Mouse (Mus musculus) MN1 (cell line): ENCODE data around the gene Socs3.

Experiments used
- DNase-seq: peaks from one replicate; pipeline ENCODE4 v3.0.0-alpha.2; 2016; ENCODE audit warnings: low spot score

Socs3 gene

DNA sequence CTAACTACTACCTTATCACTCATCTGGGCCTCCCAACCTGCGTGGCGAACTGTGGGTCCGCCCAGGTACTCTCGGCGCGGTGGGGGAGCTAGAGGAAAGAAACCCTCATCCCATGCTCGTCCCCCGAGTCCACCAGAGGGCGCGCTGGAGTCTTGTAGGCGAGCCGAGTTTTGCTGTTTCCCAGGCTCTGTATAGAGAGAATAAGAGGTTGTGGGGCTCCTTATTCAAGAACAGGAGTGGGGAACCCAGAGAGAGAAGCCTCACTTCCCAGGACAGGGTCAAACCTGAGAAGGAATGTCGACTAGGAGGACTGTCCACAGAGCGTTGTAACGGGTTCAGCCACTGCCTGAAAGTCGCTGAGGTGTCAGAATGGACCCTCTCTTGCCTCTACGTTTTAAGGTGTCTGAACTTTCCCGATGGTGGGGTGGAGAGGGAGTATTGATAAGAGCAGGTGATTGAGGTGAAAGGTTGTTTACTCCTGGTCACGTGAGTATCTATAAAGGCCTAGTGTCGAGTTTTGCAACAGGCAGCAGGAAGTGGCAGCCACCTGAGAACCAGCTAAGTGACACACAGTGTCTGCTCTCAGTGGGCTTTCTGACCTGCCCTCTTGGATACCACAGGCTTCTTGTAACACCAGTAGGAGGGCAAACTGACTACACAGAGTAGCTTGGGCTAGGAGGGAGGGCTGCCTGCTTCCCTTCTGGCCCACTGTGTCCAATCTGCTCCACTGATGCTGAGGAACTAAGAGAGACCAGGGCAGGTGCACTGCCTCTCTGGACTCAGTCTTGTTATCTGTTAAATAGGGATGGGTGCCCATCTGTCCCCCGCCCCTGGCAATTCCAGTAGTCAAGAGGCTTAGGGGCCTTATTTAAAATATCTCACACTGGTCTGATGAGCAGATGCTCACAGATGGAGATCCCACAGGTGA lies at the start of gene Socs3:
Gene Socs3 (minus strand): TSS at position 103 of the 928 bp plus-strand sequence.
- peak; percentile 90 for DNase-seq

DNA sequence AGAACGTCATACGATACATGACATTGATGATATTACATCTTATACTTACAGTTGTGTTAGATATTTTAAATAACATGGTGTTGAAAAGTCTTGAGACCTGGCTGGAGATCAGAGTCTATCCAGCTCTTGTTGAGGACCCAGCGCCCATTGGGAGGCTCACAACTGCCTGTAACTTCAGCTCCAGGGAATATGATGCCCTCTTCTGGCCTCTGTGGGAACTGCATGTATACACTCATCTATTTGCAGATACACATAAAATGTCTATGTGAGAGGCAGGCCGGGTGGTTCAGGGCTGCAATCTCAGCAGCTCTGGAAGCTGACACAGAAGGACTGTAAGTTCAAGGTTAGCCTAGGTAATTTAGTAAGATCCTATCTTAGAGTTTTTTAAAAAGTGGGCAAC lies 48.5 kb upstream of the Socs3 start:
- no peak for DNase-seq

DNA sequence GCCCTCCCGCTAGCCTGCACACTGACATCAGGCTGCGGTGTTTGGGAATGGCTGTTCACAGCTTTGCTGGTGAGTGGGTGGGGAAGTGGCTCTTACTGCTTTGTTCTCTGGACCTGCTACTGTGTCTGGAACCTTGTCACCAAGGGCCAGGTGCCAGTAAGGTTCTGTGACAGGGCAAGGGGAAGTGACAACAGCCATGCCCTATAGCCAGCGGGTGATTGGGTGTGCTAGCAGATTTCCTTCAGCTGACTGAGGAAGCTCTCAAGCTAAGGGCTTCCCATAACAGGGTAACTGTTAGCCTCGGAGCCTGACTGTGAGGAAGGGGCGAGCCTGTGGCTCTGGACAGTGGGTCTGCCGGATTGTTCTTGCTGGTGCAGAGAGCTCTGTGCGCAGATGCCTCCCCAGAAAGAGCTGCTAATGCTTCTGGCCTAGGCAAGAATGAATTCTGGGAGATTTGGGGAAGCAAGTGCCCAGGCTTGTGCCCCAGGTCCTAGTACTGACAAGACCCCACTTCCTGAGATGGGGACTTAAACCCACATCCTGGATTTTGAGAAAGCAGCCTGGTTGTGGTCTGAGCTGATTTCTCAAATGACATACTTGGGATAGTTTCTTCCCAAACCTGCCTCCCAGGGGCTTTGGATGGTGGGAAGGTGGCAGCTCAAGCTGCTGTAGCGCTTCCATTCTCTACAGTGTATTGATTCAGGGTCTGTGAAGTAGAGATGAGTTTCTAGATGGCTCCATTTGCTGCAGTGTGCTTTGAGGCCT lies 45.7 kb upstream of the Socs3 start:
- DNase-seq = no peak

DNA sequence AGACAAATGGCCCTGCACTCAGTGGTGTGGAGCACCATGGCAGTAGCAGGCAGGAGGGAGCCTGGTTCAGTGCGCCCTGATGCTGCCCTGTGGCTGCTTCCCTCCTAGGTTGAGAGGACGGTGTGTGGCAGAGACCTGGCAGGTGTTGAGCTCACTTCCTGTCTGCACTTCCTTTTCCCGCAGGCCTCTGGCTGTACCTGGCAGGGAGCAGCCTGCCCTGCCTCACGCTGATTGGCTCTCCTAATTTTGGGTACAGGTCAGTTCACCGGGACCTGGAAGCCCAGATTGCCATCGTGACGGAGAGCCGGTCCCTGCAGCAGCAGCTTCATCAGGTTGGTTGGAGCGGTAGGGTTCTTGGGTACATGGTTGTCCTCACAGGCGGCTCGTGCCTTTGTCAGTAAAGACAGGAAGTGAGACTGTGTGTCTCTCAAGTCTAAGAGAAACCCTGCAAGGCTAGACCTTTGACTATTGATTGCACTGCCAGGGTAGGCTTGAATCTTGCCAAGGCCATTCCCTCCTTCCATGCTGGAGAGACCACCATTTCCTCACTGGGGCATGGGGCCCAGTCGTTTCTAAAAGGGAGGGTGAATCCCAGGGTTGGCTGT lies 44.6 kb upstream of the Socs3 start:
- no peak for DNase-seq

DNA sequence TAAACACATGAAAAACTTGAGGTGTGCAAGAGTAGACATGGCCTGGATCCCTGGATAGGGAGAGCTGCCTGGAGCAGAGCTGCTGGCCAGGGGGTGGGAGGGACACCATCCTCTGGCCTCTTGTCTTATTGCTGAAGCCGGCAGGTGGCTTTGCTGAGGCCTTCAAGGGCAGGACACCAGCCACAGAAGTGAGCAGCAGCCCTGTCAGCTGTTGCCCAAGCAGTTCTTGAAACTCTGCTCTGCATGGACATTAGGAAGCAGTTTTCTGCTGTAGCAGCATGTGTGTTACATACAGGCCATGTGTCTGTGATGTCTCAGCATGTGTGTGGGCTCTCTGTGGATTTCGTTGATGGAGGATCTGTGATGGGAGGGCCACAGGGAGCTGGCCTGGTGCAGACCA lies 43.5 kb upstream of the Socs3 start:
- no peak for DNase-seq

DNA sequence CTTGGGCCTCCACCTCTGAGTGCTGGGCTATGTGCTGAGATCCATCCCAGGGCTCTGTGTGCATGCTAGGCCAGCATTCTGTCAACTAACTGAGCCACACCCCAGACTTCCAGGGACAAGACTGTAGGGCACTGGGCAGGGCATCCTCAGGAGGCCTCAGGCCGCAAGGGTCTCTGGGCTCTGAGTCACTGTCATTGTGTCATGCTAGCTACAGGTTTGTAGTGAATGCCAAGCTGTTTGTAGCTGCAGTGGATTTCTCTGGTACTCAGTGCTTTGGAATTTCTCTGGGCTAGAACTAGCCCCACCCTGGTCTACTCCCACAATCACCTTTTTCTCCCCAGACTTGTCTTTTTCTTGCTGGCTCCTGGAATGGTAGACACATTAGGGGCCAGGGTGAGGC lies 42.7 kb upstream of the Socs3 start:
- peak; percentile 30 for DNase-seq

DNA sequence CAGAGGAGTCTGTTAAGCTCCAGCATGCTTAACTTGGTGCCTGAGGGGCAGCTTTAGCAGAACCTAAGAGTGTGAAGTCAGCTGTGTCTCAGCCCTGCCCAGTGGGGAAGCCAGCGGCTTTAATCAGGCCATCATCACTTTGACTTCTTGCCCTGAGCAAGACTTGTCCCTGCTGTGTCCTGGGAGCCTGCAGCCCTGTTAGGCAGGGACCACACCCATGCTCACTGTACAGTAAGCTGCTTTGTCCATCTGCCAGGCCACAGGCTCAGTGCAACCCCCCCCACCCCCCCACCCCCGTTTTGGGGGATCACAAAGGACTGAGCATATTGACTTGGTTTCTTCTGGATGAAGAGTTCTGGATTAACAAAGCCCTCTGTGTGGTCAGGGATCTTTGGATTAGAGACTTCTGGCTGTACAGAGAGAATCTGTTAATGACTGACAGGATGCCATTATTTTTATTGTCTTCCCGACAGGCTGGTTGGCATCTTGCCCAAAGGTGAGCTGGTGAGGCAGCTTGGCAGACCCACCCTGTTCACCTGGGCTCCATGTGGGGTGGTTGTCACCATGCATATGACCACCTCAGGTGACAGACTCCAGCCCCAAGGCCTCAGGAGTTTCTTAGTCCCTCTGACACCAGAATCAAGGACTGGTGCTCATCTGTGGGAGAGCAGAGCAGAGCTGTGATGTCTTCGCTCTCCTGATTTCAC lies 40.2 kb upstream of the Socs3 start:
- DNase-seq = no peak

DNA sequence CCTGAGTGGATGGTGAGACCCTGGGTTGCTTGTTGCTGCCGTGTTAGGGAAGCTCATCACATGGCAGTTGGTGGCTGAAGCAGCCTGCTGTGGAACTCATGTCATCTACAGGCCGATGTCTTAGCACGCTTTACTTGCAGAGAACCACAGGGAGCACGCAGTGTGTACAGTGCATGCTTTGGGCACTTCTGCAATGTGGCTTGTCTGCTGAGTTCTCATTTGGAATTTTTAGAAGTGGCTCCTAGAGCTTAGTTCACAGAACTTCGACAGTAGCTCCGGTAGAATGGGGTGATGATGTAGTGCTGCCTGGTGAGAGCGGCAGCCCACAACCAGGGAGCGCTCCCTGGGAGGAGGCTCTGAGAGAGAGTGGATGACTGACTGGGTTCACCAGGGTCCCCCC lies 39.0 kb upstream of the Socs3 start:
- DNase-seq = no peak

DNA sequence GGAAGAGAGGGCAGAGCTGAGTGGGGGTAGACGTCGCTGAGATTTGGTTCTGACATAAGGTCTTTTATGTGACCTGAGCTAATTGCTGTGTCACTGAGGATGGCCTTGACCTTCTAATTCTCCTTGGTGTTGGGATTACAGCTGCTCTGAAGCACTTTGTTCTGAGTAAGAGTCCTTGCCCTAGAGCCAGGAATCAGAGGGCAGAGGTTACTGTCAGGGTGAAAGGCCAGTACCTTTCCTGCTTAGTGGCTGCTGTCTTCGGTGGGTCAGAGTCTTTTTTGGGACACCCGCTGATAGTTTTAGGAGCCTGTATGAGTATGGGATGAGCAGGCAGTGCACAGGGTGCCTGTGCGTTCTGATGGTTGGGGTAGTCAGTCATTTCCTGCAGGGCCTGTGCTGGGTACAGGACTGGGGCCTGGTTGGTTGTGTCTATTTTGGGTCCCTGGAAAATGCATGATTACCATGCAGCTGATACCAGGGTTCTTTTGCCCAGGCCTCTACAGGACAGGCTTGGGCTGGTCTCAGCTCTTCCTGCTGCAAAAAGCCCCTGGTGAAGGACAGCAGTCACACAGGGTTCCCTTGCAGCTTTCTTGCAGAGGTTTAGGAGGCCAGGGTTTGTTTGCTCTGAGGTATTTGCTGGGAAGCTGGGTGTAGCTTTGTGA lies 38.4 kb upstream of the Socs3 start:
- no peak for DNase-seq

DNA sequence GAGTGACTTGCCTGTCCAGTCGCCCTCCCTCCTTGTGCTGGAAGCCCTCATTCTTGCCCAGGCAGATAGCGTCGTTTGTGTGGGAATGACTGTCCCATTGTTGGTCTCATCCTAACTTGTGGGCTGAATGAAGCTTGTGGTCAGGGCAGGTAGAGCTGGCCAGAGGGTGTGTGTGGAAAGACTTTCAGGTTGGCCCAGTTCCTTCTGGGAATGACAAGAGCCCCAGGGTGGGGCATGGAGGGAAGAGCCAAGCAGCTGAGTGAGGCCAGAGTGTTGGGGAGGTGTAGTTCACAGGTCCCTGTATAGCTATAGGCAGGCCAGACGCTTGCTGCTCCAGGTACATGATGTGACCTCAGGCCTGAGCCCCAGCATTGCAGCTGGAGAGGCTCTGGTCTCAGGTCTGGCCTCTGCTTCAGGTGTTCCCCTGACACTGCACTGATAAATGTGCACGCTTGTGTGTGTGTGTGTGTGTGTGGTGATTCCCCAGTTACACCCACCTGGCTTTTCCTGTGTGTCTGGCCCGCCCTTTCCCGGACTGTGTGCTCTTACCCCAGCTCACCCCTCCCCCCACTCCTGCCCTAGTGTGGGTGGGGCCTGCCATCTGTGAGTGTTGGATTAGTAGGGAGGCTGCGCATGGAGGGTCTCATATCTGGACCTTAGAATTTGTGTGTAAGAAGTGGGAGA lies 37.8 kb upstream of the Socs3 start:
- no peak for DNase-seq

DNA sequence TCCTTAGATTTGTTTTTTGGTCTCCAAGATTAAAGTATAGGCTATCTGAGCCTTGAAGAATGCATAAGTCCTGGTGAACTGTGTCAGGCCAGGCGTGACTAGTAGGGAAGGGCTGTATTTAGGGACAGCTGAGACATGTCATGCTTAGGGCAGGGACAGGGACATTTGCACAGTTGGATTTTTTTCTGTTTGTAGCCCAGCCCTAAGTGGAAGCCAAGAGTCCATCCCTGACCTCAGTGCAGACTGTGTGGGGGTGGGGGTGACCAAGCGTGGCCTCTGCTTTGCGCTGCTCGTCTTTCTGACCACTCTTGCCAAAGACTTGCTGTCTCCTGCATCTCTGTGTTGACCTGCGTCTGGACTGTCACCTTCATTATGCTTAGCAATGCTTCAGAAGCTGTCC lies 34.4 kb upstream of the Socs3 start:
- DNase-seq = no peak

DNA sequence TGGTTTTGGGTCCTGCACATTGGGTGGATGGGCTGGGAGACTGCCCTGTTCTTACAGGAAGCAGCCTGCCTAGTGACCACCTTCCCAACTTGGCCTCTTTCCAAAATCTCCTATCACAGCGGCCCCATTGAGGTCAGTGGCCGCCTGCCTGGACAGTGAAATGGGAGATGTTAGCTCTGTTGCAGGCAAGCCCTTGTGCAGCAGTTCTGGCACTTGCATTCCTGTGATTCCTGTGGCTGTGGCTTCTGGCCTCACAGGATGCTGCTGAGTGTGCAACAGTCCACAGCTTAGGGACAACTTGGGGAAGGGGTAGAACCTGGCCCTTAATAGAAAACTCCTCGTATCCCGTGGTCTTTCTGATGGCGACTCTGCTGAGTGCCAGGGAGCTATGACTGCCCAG lies 33.9 kb upstream of the Socs3 start:
- DNase-seq = peak; percentile 58

DNA sequence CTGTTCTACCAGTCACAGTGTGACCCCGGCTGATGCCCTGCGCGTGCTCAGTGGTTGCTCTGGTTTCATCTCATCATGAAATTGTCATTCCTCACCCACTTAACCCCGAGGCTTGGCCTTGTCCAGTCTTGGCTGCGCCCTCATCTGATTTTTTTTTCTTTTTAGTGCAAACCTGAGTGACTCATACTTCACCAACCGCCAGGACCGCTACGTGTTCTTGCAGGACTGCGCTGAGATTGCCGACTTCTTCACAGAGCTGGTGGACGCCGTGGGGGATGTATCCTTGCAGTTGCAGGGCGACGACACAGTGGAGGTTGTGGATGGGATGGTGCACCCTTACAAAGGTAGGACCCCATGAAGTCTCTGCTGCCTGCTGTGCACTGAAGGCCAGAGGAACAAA lies 33.3 kb upstream of the Socs3 start:
- DNase-seq = peak; percentile 68

DNA sequence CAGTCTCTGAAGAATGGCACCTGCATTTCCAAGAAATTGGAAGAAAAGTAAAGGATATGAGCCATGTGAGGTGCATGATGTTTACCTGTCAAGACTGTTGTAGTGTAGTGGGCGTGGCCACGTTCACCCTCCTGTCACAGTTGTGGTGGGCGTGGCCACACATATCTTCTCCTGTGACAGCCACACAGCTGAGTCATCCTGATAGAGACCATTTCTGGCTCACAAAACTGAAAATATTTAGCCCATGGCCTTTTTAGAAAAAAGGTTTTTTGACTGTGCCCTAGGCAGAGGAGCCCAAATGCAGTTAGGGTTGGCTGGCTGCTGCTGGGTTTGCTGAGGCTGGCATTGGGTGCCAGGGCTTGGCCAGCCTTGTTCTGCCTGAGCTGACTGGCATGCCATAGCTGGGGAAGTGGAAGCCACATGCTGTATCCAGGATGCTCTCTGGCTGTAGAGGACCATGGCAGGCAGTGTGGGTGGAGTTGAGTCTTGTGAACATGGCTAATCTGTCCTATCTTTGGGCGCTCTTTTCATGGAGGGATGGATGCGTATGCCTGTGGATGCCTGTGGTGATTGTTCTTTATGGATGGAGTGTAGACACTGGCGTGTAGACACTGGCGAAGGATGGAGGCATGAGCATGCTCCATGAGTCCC lies 30.8 kb upstream of the Socs3 start:
- DNase-seq = no peak

DNA sequence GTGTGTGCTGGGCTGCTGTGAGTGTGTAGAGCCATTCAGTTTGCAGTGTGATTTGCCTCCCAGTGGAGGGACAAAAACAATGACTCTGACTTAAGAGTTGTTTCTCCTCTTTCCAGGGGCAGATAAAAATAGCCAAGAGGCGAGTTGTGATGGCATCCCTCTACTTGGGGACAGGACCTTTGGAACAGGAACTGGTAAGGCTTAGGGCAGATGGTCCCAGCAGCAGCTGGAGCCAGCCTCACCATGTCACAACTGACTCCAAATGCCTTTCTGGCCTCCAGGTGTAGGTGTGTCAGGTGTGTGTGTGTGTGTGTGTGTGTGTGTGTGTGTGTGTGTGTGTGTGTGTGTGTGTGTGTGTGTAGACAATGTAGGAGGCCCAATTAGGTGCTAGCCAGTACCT lies 30.2 kb upstream of the Socs3 start:
- DNase-seq = no peak

DNA sequence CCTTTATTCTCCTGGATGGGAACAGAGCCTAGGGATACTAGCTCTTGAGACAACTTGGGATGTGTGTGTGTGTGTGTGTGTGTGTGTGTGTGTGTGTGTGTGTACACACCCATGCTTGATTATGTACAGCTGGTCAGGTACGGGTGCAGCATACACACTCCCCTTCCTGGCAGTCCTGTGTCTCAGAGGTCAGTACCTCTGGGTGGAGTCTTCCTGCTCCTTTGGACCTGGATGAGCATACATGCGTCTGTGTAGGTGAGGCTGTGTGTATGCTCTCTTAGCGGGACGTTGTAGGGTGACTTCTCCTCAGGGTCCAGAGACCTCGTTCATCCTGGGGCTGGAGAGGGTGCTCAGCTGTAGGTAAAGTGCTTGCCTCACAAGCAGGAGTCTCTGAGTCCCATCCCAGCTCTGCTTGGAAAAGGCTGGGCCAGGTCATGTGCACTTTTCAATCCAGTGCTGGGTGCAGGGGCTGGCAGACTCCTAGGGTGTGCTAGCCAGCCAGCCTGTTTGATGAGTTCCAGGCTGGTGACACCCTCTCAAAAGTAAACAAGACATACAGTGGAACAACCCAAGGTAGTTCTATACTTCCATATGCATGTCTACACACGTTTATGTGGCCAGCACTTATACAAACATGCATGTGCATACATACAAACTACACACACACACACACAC lies 29.6 kb upstream of the Socs3 start:
- no peak for DNase-seq

DNA sequence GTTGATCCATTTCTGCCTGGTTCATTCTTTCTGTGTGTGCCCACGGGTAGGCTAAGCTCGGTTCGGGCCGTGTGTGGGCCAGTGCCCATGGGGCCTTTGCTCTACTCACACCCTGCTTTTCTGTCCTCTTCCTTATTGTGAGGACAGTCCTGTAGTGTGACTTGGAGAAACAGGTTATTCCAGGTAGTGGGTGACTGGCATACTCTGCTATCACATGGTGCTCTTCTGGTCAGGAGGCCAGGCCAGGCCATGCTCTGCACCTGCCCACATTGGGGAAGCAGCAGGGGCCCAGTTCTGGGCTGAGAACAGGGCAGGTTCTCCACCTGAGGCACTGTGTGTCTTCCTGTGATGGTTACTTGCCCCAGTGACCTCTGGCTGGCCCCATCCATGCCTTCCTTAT lies 28.5 kb upstream of the Socs3 start:
- DNase-seq = no peak

DNA sequence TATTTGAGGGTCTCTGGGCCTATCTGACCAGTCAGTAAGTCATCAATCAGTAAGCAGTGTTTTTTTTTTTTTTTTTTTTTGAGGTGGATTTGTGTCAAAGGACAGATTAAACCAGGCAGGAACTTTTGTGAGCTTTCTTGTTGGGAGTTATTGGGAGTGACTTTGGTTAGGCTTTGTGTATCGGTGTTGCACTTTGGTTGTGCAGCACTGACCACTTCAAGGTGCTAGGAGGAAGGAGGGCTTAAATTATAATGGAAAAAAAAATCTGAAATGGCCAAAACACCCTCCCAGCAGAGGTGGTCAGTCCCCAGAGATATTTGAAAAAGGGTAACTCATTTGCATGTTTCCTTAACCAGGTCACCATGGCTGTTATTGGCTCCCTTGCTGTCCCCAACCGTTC lies 27.2 kb upstream of the Socs3 start:
- no peak for DNase-seq

DNA sequence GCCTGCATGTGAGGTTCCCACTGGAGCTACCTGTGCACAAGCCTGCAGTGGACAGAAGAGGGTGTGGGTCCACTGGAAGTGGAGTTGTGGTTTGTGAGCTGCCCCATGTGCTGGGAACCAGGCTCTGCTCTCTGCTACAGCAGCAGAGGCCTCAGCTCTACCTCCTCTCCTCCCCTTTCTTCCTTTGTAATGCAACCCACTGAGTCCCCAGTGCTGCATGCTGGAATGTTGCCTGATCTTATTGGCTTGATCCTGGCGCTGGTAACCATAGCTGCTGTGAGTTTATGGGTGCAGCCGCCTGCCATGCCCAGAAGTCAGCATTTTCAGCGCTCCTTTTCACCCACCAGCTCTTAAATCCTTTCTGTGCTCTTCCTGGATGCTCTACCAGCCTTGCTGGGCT lies 26.2 kb upstream of the Socs3 start:
- DNase-seq = no peak

DNA sequence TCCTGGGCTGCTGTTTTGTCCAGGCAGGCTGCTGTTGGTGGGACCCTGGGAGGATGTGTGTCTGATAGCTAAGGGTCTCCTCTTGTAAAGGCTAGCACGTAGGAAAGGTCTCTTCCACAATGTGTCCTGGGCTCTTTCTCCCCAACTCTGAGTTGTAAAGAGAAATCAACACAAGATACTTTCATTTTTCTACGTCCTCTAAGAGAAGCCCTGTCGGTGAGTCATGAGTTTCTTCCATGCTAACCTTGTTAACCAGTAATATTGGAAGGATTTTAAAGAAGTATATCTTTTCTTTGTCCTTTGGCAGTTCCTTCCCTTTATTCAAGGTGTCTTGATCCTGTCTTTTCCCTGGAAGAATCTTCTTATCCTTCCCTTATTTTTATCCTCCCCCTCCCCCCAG lies 25.8 kb upstream of the Socs3 start:
- DNase-seq = no peak
